ENCODE assay signal across 23 mouse cellular contexts in the genomic region with DNA sequence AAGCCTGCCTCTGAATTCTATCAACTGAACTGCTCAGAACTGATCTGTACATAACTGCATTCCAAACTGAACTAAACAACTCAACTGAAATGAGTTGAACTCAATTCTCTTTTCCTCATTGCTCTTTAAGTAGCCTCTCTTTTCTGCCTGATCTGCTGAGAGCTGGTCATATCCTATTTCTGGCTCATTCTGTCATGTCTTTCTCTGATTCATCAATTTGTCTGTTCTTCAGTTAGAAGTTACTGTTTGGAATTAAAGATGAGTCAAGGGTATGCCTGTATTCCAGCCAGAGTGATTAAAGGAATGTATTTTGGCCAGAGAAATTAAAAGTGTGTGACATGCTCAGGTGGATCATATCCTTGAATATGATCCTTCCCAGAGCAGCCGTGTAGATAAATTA.
A peak's percentile ranks its signal among the peaks of the same experiment; 100 is the strongest.
DNase-seq lines count a peak whose midpoint lies in the region; ATAC-seq lines count a peak whose summit lies in the region.
"Had no signal": no experiment of that assay in that cellular context is flagged by ENCODE, and none has a peak within 500 bp of the region (broad histone marks: within the 10 kb centered on the region; RNA-seq: fewer than 3 reads in every experiment).

No protein-coding gene starts in this region.

- no peak for ATAC-seq in midbrain, embryonic 11.5 days (ENCODE audit: low FRiP score)
- ATAC-seq in midbrain, embryonic 16.5 days, result no peak
- ATAC-seq: activated CD4-positive, CD25-positive, alpha-beta regulatory T cell, adult 4 months; CD4-positive, CD25-positive, alpha-beta regulatory T cell, adult 4 months; Patski had no signal

- DNase-seq in midbrain, embryonic 11.5 days (ENCODE audit: low spot score, missing footprints), result peak; percentile 75
- peak; percentile 84 for DNase-seq in Muller cell, postnatal 12 days (ENCODE audit: inconsistent ontology term)
- DNase-seq in brain, adult 2 months (ENCODE audit: low read depth, low spot score), result peak; percentile 0
- no peak for DNase-seq in adrenal gland, adult 8-10 months
- DNase-seq in left cerebral cortex, adult 8-10 months (ENCODE audit: low spot score in 2 of 2), result no peak
- DNase-seq: adrenal gland, adult 2 months; adrenal gland, postnatal 10 days; adrenal gland, postnatal 14 days; adrenal gland, postnatal 25 days; adrenal gland, postnatal 36 days; B cell, adult 2 months; cerebellum, adult 11 months; cerebellum, adult 11-12 months; cerebellum, adult 18-20 months; cerebellum, adult 2 months; cerebellum, adult 8-10 months; cerebellum, adult 9-10 months had no signal

- no peak overlapping the region for H3K4me2 ChIP-seq in midbrain, embryonic 11.5 days
- no peak overlapping the region for H3K4me2 ChIP-seq in midbrain, embryonic 16.5 days (ENCODE audit: low read length)

- H3K4me3 ChIP-seq in midbrain, embryonic 11.5 days (ENCODE audit: low read depth, low read length), result no peak overlapping the region
- no peak overlapping the region for H3K4me3 ChIP-seq in midbrain, embryonic 16.5 days (ENCODE audit: low read depth, low read length)

- no peaks in the 10 kb centered on the region for H3K4me1 ChIP-seq in midbrain, embryonic 11.5 days (ENCODE audit: control insufficient read depth, insufficient read depth, low read length)
- no peaks in the 10 kb centered on the region for H3K4me1 ChIP-seq in midbrain, embryonic 16.5 days (ENCODE audit: control insufficient read depth, insufficient read depth, low read length)

- no peaks in the 10 kb centered on the region for H3K27me3 ChIP-seq in midbrain, embryonic 11.5 days (ENCODE audit: control insufficient read depth, insufficient read depth, low read length)
- H3K27me3 ChIP-seq in midbrain, embryonic 16.5 days (ENCODE audit: control insufficient read depth, insufficient read depth, low read depth, low read length), result no peaks in the 10 kb centered on the region
- H3K27me3 ChIP-seq: CH12.LX, Patski had no signal

- H3K27ac ChIP-seq in midbrain, embryonic 11.5 days (ENCODE audit: low read depth, low read length), result no peak overlapping the region
- no peak overlapping the region for H3K27ac ChIP-seq in midbrain, embryonic 16.5 days (ENCODE audit: low read length)

- no peaks in the 10 kb centered on the region for H3K36me3 ChIP-seq in midbrain, embryonic 11.5 days (ENCODE audit: control insufficient read depth, insufficient read depth, low read length)
- H3K36me3 ChIP-seq in midbrain, embryonic 16.5 days (ENCODE audit: control insufficient read depth, insufficient read depth, low read length), result no peaks in the 10 kb centered on the region
- H3K36me3 ChIP-seq: G1E had no signal

- H3K9ac ChIP-seq in midbrain, embryonic 11.5 days (ENCODE audit: low read length), result no peak overlapping the region
- no peak overlapping the region for H3K9ac ChIP-seq in midbrain, embryonic 16.5 days (ENCODE audit: low read depth, low read length)

- no peaks in the 10 kb centered on the region for H3K9me3 ChIP-seq in midbrain, embryonic 11.5 days (ENCODE audit: control insufficient read depth, low read length)
- no peaks in the 10 kb centered on the region for H3K9me3 ChIP-seq in midbrain, embryonic 16.5 days (replicated peaks; ENCODE audit: control insufficient read depth, low read length, poor library complexity, severe bottlenecking)
- H3K9me3 ChIP-seq: G1E had no signal

- WGBS in midbrain, embryonic 11.5 days, result 89% methylated on average over 1 of the region's 1 CpGs
- 91% methylated on average over 1 of the region's 1 CpGs for WGBS in midbrain, embryonic 16.5 days

Comparison
In these comparisons a context has a peak if more than half of its experiments do, and no peak if none do; other contexts are left out.
1. DNase-seq: peak in midbrain, embryonic 11.5 days (single experiment), Muller cell, postnatal 12 days (single experiment) and brain, adult 2 months (single experiment); none in adrenal gland, adult 8-10 months (single experiment) and left cerebral cortex, adult 8-10 months (0 of 2).